Mouse (Mus musculus) cortical plate, adult 2 months (tissue): ENCODE measurements at regions not wholly inside any gene's neighbourhood (a gene's known extent, or its start where the extent isn't known, plus 50 kb on each side); places are given as distances from the start of the nearest gene placed in this dataset.

Experiments used
- CTCF ChIP-seq: fragments of 200-500 bp; IDR thresholded peaks from 2 replicates; pipeline ENCODE4 v1.5.1; 2011; ENCODE audit warnings: mild to moderate bottlenecking, control low read depth, low read length; ENCODE audit not compliant: insufficient read depth; ENCODE audit errors: extremely low read depth
- POLR2A ChIP-seq: fragments of 200-500 bp; IDR thresholded peaks from 2 replicates; pipeline ENCODE4 v1.6.1; 2011; ENCODE audit warnings: mild to moderate bottlenecking, low read length, control low read depth; ENCODE audit not compliant: insufficient read depth; ENCODE audit errors: extremely low read depth

- TF ChIP-seq POLR2A (no peak), CTCF (no peak)
Measured at GRCm38 (mm10) chr11:22668220-22668619, 156.3 kb downstream of the Tmem17 start.
